ENCODE assay signal across 1 mouse cellular context in genomic region chr11:4113970-4114369, GRCm38 (mm10).
A peak's percentile ranks its signal among the peaks of the same experiment; 100 is the strongest.
TF ChIP-seq lines count a peak whose summit lies in the region.

No protein-coding gene starts in this region.

TF ChIP-seq in MEL, 35 proteins besides CTCF, POLR2A, EP300 and RAD21:
- TF ChIP-seq ZNF384 (IDR thresholded peaks at IDR 0.05; ENCODE audit: low read depth, low read length) (peak; percentile 84), GATA1 (IDR thresholded peaks at IDR 0.05; ENCODE audit: low read depth, low read length) (peak; percentile 85), MYC (IDR thresholded peaks at IDR 0.05; ENCODE audit: low read depth, low read length) (0 out of 2 replicates have a peak, but pooled peaks have one; percentile 28), MYB (IDR thresholded peaks at IDR 0.05; ENCODE audit: low read depth, low read length) (peak; percentile 48; the same call in 1 of the 2 replicates), SIN3A (IDR thresholded peaks at IDR 0.05; ENCODE audit: low read length) (peak; percentile 62), HCFC1 (IDR thresholded peaks at IDR 0.05; ENCODE audit: low read depth, low read length) (0 out of 2 replicates have a peak, but pooled peaks have one; percentile 20), CHD1 (IDR thresholded peaks at IDR 0.05; ENCODE audit: low read depth, low read length) (no peak), POLR2AphosphoS2 (IDR thresholded peaks at IDR 0.05; ENCODE audit: low read length) (no peak), MAX (IDR thresholded peaks at IDR 0.05; ENCODE audit: low read length) (0 out of 2 replicates have a peak, but pooled peaks have one; percentile 39), ETS1 (IDR thresholded peaks at IDR 0.05; ENCODE audit: low read depth, low read length) (peak; percentile 55), TAL1 (IDR thresholded peaks at IDR 0.05; ENCODE audit: low read length) (no peak), MAFK (IDR thresholded peaks at IDR 0.05; ENCODE audit: borderline replicate concordance, low read depth, low read length) (0 out of 2 replicates have a peak, but pooled peaks have one; percentile 13), JUND (IDR thresholded peaks at IDR 0.05; ENCODE audit: low read depth, low read length) (0 out of 2 replicates have a peak, but pooled peaks have one; percentile 14), MXI1 (IDR thresholded peaks at IDR 0.05; ENCODE audit: low read depth, low read length) (no peak), RCOR1 (IDR thresholded peaks at IDR 0.05; ENCODE audit: low read depth, low read length) (peak; percentile 61; the same call in 1 of the 2 replicates), TCF12 (IDR thresholded peaks at IDR 0.05; ENCODE audit: low read depth, low read length) (no peak; the same call in 1 of the 2 replicates)
